In genomic region chr1:30778374-30779005, GRCm38 (mm10) we compare ENCODE assay signal across 9 mouse cellular contexts.
DNase-seq lines count a peak whose midpoint lies in the region; ATAC-seq and TF ChIP-seq lines count a peak whose summit lies in the region.
"Had no signal": no experiment of that assay in that cellular context is flagged by ENCODE, and none has a peak within 500 bp of the region (broad histone marks: within the 10 kb centered on the region; RNA-seq: fewer than 3 reads in every experiment).

No protein-coding gene starts in this region.

- peak overlapping the region; percentile 42 for H3K4me2 ChIP-seq in hindbrain, embryonic 15.5 days
- H3K4me2 ChIP-seq in lung, embryonic 16.5 days (ENCODE audit: low read depth, low read length) = peak overlapping the region; percentile 27; the same call in 1 of the 2 replicates

- H3K27me3 ChIP-seq in E14TG2a.4 (ENCODE audit: insufficient read depth, low read length) = no peaks in the 10 kb centered on the region
- H3K27me3 ChIP-seq in embryonic facial prominence, embryonic 10.5 days (replicated peaks; ENCODE audit: low read depth, poor library complexity, severe bottlenecking) = no peaks in the 10 kb centered on the region
- no peaks in the 10 kb centered on the region for H3K27me3 ChIP-seq in hindbrain, embryonic 15.5 days
- no peaks in the 10 kb centered on the region for H3K27me3 ChIP-seq in lung, embryonic 16.5 days (ENCODE audit: control insufficient read depth, insufficient read depth, low read depth, low read length)

- peak overlapping the region; percentile 49; the same call in 1 of the 2 replicates for H3K27ac ChIP-seq in embryonic facial prominence, embryonic 10.5 days (replicated peaks)
- H3K27ac ChIP-seq in hindbrain, embryonic 15.5 days (replicated peaks) = no peak overlapping the region
- no peak overlapping the region for H3K27ac ChIP-seq in lung, embryonic 16.5 days (ENCODE audit: low read length)
- H3K27ac ChIP-seq: macrophage had no signal

- 24% methylated on average over 14 of the region's 14 CpGs for WGBS in embryonic facial prominence, embryonic 10.5 days
- WGBS in hindbrain, embryonic 15.5 days = 21% methylated on average over 14 of the region's 14 CpGs
- WGBS in lung, embryonic 16.5 days = 17% methylated on average over 14 of the region's 14 CpGs

- DNase-seq in cerebellum, postnatal 14 days = peak; percentile 42 to 50
- DNase-seq in cerebellum, adult 9-11 months = no peak
- DNase-seq in embryonic facial prominence, embryonic 10.5 days (ENCODE audit: low spot score) = peak; percentile 15
- peak; percentile 67 for DNase-seq in retina, postnatal 1 day
- DNase-seq in ovary, postnatal 10 days (ENCODE audit: low spot score) = no peak

- H3K4me3 ChIP-seq in E14TG2a.4 (replicated peaks; ENCODE audit: low read length) = no peak overlapping the region
- H3K4me3 ChIP-seq in embryonic facial prominence, embryonic 10.5 days = no peak overlapping the region
- H3K4me3 ChIP-seq in hindbrain, embryonic 15.5 days = no peak overlapping the region
- H3K4me3 ChIP-seq in lung, embryonic 16.5 days (ENCODE audit: low read length) = no peak overlapping the region; the same call in 1 of the 2 replicates

- no peaks in the 10 kb centered on the region for H3K36me3 ChIP-seq in E14TG2a.4 (ENCODE audit: insufficient read depth, low read length)
- no peaks in the 10 kb centered on the region for H3K36me3 ChIP-seq in embryonic facial prominence, embryonic 10.5 days (replicated peaks)
- no peaks in the 10 kb centered on the region for H3K36me3 ChIP-seq in hindbrain, embryonic 15.5 days
- no peaks in the 10 kb centered on the region for H3K36me3 ChIP-seq in lung, embryonic 16.5 days (ENCODE audit: control insufficient read depth, insufficient read depth, low read length)

- H3K9ac ChIP-seq in hindbrain, embryonic 15.5 days = no peak overlapping the region
- peak overlapping the region; percentile 53 for H3K9ac ChIP-seq in lung, embryonic 16.5 days (ENCODE audit: low read length)

- ATAC-seq in hindbrain, embryonic 15.5 days (ENCODE audit: low FRiP score, low read depth) = no peak; the same call in 1 of the 2 replicates
- ATAC-seq in lung, embryonic 16.5 days (ENCODE audit: low read depth) = 0 out of 2 replicates have a peak, but pooled peaks have one; percentile 36

- H3K9me3 ChIP-seq in E14TG2a.4 (ENCODE audit: low read length) = no peaks in the 10 kb centered on the region
- H3K9me3 ChIP-seq in embryonic facial prominence, embryonic 10.5 days = no peaks in the 10 kb centered on the region
- H3K9me3 ChIP-seq in hindbrain, embryonic 15.5 days = no peaks in the 10 kb centered on the region
- H3K9me3 ChIP-seq in lung, embryonic 16.5 days (ENCODE audit: control insufficient read depth, low read length) = no peaks in the 10 kb centered on the region

- peak; percentile 88 for TF ChIP-seq CTCF in E14TG2a.4 (conservative IDR thresholded peaks at IDR 0.05; ENCODE audit: low read length)

- H3K4me1 ChIP-seq in E14TG2a.4 (replicated peaks; ENCODE audit: low read depth, low read length) = 0 out of 2 replicates have a peak, but pooled peaks cover 2% of the 10 kb centered on the region
- H3K4me1 ChIP-seq in embryonic facial prominence, embryonic 10.5 days = no peaks in the 10 kb centered on the region
- no peaks in the 10 kb centered on the region for H3K4me1 ChIP-seq in hindbrain, embryonic 15.5 days (replicated peaks)
- no peaks in the 10 kb centered on the region; the same call in 1 of the 2 replicates for H3K4me1 ChIP-seq in lung, embryonic 16.5 days (replicated peaks; ENCODE audit: control insufficient read depth, insufficient read depth, low read length)

Comparison
In these comparisons a context has a peak if more than half of its experiments do, and no peak if none do; other contexts are left out.
1. DNase-seq: peak in cerebellum, postnatal 14 days (2 of 2), embryonic facial prominence, embryonic 10.5 days (single experiment) and retina, postnatal 1 day (single experiment); none in cerebellum, adult 9-11 months (single experiment) and ovary, postnatal 10 days (single experiment).